Mouse (Mus musculus): Measurements from ENCODE around the gene Nif3l1.

GRCm38 (mm10) chr1:58465042-58465441, 20.1 kb downstream of the Nif3l1 start:
- TF ChIP-seq EP300 (IDR thresholded peaks at IDR 0.05) = no peak
- TF ChIP-seq CTCF (IDR thresholded peaks at IDR 0.05) = no peak
